Mouse (Mus musculus): ENCODE measurements around the gene Syt1.

The Syt1 gene

DNA sequence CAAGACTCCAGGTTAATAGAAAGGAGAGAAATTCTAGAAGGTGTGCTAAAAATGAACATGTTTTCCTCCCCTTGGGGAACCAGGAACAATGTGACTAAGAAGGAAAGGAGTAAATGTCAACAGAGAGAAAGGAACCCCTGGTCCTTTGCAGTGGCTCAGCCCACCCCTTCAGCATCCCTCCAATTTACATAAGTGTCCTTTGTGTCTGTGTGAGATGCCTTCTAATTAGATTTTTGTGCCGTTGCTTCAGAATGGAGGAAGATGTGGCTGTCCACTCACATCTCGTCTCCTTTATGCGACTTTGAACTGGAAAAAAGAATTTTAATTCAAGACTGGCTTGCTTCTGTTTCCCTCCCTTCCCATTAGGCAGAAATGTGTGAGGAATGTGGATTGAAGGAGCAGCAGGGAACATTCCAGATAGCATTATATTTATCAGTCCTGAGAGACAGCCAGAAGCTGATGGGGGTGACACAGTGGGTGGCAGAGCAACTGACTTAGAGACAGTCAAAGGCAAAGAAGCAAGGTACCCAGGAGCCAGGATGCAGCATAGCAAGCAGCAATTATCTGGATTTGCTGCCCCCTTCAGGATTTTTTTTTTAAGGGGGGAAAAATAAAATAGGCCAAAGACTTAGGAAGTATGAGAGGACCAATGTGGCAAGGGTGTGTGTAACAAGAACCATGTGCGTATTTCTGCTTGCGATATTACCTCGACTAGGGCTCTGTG, 486.3 kb downstream of the Syt1 start:
- no peak for DNase-seq (ENCODE audit: low read depth, low spot score)

DNA sequence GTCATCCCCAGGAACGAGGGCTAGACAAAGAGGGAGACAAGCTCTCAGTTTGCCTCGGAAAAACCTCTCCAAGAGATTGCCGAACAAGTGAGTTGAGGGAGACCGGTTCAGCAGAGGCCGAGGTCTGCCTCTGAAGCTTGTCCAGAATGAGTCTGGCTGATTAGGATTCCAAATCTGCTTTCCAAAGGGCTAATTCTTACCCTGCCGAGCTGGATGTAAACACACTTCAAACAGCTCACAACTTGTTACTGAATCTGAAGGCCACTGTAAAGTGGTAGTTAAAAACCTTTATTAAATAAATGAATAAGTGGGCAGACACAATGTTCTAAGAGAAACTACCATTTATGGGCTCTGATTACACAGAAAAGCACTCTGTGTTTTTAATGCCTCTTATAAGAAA, 491.6 kb downstream of the Syt1 start:
- no peak for DNase-seq (ENCODE audit: low read depth, low spot score)

DNA sequence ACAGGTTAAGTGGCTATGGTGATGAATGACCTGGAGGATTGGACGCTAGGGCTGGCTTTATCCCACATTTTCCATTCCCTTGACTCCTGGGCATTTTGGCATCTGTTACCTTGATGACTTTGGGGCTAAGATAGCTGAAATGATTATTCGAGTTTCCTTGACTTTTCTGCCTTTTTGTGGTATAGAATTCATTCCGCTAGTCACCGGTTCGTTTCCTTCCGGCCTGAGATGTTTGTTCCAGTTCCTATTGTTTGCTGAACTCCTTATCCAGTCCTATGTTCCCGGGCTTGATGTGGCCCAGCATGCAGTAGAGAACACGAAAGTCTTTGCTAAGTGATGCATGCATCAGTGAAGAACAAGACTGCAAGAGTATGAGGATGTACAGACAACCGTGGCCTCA, 493.7 kb downstream of the Syt1 start:
- no peak for DNase-seq (ENCODE audit: low read depth, low spot score)

DNA sequence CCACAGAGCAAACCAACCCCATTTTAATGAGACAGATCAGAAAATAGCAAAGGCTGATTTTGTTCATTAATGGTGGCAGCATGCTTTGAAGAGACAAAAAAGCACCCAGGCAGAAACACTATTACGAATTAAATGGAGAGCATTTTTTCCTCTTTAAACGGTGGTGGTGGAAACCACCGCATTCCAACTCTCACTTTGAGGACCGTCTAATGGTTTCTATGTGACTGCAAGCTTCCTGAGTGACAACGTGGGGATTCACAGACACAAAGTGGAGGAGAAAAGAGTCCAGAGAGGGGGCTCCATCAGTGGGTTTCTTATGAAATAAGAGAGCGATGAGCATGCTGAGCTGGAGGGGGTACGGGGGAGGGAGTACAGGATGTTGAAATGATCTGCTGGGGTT, 496.1 kb downstream of the Syt1 start:
- no peak for DNase-seq (ENCODE audit: low read depth, low spot score)

DNA sequence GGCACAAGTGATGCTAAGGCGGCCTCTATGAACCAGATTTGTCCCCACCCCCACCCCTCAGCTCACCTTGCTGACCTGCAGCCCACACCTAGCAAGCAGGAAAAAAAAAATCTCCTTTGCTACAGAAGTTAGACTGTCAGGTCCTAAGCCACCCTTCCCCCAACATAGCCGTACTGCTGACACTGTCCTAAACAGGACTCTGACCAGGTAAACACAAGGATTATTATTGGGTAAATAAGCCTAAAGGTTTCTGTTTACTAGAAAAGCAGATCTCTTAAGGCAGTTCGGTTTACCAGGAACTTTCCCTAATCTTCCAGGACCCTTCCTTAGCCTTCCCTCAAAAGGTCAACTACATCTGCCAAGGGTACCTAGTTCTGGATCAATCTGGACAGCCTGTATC, 501.2 kb downstream of the Syt1 start:
- DNase-seq (ENCODE audit: low read depth, low spot score): no peak

DNA sequence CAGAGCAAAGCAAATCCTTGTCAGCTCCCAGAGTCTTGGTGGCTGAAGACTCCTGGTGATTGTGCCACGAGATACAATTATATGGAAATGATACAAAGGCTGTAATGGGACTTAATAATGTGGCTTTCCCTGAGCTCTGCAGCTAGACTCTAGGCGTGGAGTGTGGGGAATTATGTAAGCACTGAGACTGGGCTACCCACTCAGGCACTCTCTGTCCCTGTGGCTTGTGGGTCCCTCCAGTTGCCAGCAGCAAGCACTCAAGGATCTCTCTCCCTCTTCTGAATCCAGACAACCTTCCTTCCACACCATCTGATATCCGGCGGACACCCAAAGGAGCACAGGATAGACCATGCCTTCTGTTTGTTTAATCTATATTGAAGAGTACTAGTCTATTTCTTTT, 503.9 kb downstream of the Syt1 start:
- no peak for DNase-seq (ENCODE audit: low read depth, low spot score)

DNA sequence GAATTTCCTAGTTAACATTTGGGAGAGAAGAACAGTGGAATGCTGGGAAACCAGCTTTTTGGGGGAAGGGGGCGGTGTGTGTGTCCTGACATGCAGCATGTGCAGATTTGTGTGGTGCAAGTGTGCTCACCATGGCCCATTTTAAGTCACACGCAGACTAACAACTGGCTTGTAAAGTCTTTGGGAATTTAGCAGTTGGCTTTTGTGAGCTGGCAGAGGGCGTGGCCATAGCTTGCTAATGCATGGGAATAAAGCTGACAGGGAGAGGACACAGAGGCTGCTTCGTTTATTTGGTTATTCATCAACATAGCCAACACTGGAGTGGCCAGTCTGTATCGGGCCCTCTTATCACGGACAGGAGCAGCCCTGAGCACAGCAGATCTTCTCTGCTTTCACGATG, 505.9 kb downstream of the Syt1 start:
- DNase-seq (ENCODE audit: low read depth, low spot score): no peak

DNA sequence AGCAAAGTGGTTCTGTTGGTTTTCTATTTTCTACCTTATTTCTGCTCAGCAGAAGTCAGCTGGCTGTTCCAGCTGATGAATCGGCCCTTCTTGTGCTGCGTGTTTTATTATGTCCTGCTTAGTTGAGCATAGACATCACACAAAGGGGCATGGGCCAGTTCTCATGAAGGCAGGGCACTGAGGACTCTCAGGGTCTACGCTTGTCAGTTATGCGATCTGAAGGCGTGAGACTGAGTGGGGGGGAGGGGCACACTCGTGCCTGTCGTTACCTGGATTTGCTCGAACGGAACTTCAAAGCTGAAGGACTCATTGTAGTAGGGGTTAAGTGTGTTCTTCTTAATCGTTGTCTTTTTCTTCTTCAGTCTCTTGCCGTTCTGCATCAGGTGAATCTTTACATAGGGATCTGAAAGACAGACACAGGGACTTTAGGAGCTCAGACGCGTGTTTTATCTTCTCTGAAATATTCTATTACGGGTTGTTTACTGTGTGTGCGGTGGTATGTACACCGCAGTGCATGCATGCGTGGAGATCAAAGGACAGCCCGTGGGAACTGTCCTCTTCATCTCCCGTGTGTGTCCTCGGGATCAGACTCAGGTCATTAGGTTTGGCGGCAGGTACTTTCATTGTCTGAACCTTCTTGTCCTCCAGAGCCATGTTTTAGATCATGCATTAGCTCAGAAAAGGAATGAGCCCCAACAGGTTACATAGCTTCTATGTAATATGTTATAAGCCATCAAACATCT, 506.5 kb downstream of the Syt1 start:
- no peak for DNase-seq (ENCODE audit: low read depth, low spot score)

DNA sequence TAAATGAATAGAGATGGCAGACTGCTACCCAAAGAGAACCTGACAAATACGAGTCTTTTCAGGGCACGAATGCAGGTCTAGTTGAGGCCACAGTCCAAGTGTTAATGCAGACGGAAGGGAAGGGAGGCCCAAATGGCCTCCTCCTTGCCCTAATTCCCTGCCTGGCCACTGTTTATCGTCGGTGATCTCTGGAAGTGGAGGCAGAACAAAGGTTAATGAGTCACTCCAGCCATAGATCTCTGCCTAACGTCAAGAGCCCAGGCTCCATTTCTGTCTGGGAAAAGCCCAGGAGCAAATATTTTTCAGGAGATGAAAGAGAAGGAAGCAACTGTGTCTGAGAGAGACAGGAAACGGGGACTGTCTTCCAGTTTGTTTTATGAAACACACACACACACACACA, 520.6 kb downstream of the Syt1 start:
- no peak for DNase-seq (ENCODE audit: low read depth, low spot score)

DNA sequence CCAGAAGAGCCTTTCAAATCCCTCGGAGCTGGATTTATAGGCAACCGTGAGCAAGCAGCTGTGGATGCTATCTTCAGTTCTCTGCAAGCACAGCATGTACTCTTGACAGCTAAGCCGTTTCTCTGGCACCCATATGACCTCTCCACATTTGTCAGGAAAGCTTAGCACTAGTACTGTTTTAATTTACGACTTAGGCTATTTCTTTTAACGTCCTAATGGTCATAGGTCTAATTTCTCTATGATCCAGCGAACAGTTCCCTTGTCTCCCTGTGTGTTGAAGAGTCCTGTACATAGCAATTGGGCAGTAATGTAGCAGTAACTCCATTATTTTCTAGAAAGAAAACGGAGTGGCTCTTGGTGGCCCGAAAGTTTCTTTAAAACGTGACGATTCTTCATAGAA, 526.8 kb downstream of the Syt1 start:
- DNase-seq (ENCODE audit: low read depth, low spot score): no peak

DNA sequence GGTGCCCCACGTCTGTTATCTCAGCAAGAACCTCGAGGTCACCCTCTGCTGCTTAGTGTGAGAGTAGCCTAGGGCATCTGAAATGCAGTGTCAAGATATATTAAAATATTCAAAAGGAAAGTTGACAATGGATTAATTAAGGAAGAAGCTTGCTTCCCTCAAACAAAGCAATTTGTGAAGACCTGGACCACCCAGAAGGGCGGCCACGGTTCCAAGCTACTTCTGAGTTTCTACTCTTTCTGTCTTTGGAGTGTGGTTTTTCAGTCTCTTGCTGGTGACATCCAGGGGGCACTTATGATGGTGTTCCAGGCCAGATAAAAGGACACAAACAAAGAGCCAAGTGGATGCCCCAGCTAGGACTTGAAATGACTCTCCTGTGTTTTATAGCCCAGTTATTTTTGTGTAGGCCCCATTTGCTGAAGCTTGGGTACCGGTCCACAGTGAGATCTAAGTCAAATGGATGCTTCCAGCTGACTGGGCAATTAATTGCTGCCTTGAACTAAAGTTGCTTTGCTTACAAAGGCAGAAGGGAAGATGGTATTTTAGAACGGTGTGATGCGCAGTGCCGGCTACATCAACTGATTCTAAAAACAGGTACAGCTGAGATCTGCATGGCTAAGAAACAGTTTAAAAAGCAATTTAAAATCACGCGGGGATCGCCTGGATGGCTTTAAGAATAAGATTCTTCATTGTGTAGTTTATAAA, 530.5 kb downstream of the Syt1 start:
- DNase-seq (ENCODE audit: low read depth, low spot score): no peak

DNA sequence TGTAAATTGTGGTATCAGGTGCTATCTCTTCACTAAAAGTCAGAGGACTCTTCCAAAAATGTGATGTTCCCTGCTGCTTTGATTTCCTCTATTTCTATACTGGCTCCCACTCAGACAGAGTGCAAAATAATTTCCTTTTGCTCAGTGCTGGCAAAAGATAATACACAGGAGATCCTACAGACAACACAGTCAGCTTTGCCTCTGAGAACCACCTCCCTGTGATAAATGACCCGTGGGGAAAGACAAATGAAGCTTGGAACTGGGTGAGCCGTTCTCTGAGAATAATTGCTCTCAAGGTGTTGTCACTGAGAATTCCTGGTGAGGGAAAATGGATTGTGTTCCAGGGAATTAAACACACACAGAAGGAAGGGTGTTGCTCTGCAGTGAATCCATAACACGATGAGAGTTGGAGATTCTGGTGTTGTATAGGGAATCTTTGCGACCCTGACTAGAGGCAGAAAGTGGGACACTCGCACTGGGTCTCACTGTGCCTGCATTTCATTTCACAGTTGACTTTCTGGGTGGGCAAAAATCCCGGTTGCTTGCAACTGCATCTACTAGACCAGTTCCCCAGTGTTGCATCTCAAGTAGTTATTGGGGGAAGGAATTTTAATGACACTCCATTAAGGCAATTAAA, 540.3 kb downstream of the Syt1 start:
- DNase-seq (ENCODE audit: low read depth, low spot score): no peak

DNA sequence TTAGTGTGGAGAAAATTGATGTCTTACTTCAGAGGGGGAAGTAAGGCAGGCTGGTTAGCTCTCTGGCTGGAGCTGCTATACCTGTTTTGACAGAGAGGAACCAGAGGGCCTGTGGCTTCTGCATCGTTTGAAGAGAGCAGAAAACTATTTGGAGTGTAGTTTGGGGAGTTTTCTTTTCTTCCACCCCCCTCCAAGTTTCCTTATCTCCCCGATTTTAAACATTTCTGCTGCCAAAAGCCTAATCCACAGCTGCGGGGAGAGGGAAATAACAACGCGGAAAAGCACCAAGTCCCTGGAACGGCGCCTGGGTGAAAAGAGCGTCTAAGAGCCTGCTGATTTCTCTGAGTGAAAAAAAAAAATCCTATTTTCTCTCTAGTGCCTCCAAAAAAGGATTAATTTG, 544.2 kb downstream of the Syt1 start:
- no peak for DNase-seq (ENCODE audit: low read depth, low spot score)

DNA sequence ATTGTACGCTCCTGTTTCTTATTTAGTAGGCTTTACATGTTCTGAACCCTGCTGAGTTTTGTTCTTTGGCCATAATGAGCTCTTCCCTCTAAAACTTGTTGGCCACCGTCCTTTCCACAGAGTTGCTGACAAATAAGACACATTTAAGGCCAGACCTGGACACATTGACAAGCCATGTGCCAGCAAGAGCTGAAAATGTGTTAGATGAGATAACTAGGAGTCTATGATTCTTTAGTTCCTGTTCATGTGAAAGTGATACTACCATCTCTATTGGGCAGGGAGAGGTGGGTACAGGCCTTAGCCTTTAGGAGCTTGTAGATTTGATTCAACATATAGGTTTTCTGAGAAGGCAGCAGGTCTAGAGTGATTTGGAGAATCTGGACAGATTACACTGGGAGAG, 548.9 kb downstream of the Syt1 start:
- no peak for DNase-seq (ENCODE audit: low read depth, low spot score)

DNA sequence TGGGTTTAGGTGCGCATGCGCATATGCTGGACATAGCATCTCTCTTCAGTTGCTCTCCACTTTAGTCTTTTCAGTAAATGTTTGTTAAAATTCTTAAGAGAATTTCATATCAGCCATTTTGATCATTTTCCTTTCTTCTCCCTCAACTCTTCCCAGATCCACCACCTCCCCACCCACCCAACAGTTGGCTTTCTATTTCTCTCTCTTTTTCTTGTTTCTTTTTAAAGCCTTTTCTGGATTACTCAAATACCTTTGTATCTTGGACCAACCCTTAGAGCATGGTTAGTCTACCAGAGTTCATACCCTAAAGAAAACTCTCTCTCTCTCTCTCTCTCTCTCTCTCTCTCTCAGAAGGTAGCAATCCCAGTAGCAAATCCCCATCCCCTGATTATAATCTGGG, 553.7 kb downstream of the Syt1 start:
- no peak for DNase-seq (ENCODE audit: low read depth, low spot score)

DNA sequence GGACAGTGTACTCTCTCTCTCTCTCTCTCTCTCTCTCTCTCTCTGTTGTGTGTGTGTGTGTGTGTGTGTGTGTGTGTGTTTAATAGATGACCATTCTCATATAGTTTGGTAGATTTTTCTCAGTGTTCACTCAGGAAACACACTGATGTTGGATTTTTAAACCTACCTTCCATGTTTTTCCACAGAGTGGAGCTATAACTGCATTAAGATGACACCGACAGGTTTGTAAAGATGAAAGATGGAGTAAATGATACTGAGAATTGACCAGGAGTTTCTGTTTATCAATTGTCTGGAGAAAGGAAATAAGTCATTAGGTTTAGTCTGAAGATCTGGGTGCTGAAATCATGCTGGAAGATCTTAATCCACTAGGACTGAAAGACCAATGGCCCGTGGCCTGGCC, 554.9 kb downstream of the Syt1 start:
- DNase-seq (ENCODE audit: low read depth, low spot score): no peak

DNA sequence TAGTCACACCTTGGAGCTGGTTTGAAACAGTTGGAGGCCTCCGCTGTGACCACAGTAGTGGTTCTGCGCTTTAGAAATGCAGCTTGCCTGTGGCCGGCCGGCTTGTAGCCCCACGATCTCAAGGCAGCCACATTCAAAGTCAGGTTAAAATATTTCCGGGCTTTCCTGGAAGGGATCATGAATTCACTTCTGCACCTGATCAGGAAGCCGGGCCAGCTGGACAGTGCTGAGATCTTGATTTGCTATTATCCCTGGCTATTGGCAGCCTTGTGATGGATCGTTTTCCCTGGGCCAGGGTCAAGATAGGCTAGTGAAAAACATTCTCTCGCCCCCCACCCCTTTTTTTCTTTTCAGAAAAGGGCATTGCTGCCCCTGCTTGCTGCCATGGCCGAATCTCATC, 555.6 kb downstream of the Syt1 start:
- DNase-seq (ENCODE audit: low read depth, low spot score): no peak

DNA sequence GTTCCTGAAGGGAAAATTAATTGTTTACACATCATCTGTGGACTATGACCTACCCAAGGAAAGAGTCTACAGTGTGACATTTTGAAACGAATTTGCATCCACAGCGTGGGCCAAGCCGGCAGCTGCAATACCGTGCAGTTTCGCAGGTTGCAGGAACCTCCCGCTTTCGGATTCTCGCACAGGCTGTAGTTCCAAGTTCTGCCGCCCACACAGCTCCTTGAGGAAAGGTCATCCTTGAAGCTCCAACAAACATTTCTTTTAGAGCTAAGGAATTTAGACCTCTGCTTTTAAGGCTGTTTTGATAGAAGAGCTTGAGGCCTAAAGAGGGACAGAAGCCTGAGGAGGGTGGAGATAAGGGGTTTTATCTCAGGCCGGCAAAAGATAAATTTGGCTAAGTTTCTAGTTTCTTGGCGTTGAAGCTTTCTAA, 556.1 kb downstream of the Syt1 start:
- DNase-seq (ENCODE audit: low read depth, low spot score): no peak

DNA sequence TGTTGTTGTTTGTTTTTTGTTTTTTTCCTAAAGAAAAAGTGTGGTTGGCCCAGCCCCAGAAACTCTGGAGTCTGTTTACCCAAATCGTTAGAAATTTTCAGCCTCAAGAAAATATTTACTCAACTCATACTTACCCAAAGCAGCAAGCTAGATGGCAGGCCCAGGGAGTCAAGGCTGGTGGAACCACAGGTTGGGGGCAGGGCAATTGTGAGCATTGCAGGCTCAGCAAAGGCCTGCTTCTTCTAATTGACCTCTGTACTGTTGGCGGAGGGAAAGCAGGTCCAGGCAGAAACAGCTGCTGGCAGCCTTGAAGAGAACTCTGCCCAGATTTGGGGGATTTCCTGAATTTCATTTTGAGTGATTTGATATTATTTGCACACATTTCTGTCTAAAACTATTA, 557.2 kb downstream of the Syt1 start:
- DNase-seq (ENCODE audit: low read depth, low spot score): no peak

DNA sequence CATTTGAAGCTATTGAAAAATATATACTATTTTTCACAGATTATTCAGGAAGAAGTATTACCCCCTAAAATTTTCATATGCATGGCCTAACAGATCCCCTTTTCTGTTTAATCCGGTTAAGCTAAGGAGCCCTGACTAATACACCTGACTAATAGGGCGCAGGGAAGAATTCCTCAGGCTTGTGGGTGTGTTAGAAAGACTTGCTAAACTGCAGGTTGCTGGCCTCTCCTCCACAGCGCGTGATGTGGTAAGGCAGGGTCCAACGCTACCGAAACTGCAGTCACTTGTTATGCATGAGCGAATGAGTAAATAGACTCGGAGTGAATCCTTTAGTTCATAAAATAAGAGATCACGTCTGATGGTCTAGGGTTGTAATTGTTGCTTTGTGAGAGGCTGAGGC, 558.4 kb downstream of the Syt1 start:
- DNase-seq (ENCODE audit: low read depth, low spot score): no peak

DNA sequence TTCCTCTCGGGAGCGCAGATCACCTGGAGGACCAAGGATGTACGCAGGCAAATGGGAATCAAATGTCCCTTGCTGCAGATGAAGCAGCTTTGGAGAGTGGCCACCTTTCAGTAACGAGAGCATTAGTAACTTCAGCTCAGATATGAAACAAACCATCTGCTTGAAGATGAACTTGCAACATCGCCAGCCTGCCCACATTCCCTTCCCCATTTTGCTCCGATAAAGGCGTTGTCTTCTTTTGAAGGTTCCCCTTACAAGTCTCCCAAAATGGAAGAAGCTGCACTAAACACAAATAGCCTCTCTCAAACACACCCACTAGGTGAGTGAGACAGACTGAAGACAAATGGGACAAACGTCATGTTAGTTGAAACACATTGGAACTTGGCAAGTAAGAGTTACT, 559.3 kb downstream of the Syt1 start:
- no peak for DNase-seq (ENCODE audit: low read depth, low spot score)

DNA sequence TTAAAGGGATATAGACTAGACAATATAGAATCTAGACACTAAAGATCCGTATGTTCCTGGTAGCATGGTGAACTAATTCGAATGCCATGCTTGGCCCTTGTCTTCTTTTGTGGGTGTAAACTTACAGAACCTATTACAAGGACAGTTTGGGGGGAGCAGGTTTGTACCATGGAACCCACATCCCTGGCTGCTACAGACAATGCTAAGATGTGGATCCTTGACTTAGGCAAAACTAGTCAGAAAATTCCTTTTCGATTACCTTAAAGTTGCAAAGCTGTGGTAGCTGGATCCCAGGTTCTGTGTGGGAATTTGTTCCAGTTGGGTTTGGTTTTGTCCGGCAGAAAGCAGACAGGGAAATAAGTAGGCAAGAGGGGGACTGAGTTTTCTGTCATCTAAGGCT, 560.4 kb downstream of the Syt1 start:
- no peak for DNase-seq (ENCODE audit: low read depth, low spot score)
